Mouse (Mus musculus): ENCODE measurements around the gene Thrb.

The Thrb gene

GRCm38 (mm10) chr14:18036573-18036972 lies 376.5 kb downstream of the Thrb start:
- no peak for DNase-seq (ENCODE audit: low read depth)

GRCm38 (mm10) chr14:18062082-18062772 lies 402.2 kb downstream of the Thrb start:
- peak; percentile 43 for DNase-seq (ENCODE audit: low read depth)
